Mouse (Mus musculus): ENCODE measurements around the gene Mrrf. TPM values are rescaled to one million over a fixed set of nuclear protein-coding genes. Genes with fewer than 3 reads are reported as not detected.
"Not testable (repeated sequence)": the region's sequence is repeated elsewhere in the genome, so short reads cannot be mapped to it uniquely, and the experiment has no call there.

The Mrrf gene
- total and polyA plus RNA-seq, 3 experiments, result 36.2 to 71.7 (median 46.8) TPM

DNA sequence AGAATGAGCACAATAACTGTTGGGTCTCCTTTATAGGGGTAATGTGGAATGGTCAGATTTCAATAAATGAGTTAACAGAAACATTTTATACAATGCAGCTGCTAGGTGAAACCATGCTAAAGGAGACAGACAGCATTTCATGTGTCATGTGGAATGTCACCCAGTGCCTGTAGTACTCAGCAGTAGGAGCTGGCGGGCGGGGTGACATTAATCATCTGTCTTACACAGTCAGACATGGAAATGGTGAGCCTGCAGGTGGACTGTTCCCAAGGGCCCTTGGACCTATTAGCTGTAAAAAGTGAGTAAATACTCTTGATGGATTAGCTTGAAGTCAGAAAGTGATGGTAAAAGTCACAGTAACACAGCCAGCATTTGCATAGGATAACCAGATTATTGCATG is 48.0 kb downstream of the Mrrf start:
- H3K36me3 ChIP-seq (ENCODE audit: control insufficient read depth, insufficient read depth, low read length), result no peaks in the 10 kb centered on the region; the same call in 1 of the 2 replicates
- DNase-seq, result no peak
- 0 out of 2 replicates have a peak overlapping the region, but pooled peaks have one; percentile 18 for H3K27ac ChIP-seq
- H3K4me1 ChIP-seq (ENCODE audit: control insufficient read depth, insufficient read depth, low read length), result peaks cover 6% of the 10 kb centered on the region; the same call in 1 of the 2 replicates
- TF ChIP-seq CTCF (IDR thresholded peaks at IDR 0.05), result no peak
- TF ChIP-seq EP300 (IDR thresholded peaks at IDR 0.05; ENCODE audit: insufficient read depth, low read depth, low read length), result no peak
- TF ChIP-seq POLR2A (IDR thresholded peaks at IDR 0.05; ENCODE audit: insufficient read depth, low read depth, low read length), result no peak
- no peak overlapping the region for H3K9ac ChIP-seq (ENCODE audit: low read depth, low read length)
- no peaks in the 10 kb centered on the region for H3K27me3 ChIP-seq (ENCODE audit: control insufficient read depth, insufficient read depth, low read length)
- no peaks in the 10 kb centered on the region for H3K79me2 ChIP-seq (replicated peaks; ENCODE audit: control insufficient read depth, insufficient read depth, low read length)
- no peak overlapping the region for H3K4me3 ChIP-seq
- intact Hi-C loops (cut with DNase I), result no loop called here
- WGBS, result 89% methylated on average over 2 of the region's 2 CpGs

- intact Hi-C loops (cut with DNase I), result no loop called here
- H3K4me1 ChIP-seq (ENCODE audit: control insufficient read depth, insufficient read depth, low read length), result peaks cover 6% of the 10 kb centered on the region; the same call in 1 of the 2 replicates
Observed at GRCm38 (mm10) chr2:36184876-36185275, 48.7 kb downstream of the Mrrf start.

DNA sequence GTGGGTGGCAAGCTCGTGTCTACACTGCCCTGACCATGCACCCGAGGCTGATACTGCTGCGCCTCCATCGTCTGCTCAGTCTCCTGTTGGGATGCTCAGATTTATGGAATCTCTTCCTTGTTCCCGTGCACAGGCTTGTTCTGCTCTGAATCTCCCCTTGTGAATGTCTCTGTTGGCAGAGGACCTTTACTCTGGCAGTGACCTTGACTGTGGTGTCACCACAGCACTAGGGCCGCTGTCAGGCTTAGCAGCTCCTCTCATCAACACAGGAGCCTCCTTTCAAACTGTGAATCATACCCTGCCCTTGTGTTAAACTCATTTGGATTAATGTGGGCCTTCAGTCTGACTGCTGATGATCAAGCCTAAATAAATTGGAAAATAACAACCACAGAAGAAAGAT is 53.0 kb downstream of the Mrrf start:
- DNase-seq; H3K27me3 ChIP-seq (ENCODE audit: control insufficient read depth, insufficient read depth, low read length); H3K36me3 ChIP-seq (ENCODE audit: control insufficient read depth, insufficient read depth, low read length); H3K4me1 ChIP-seq (ENCODE audit: control insufficient read depth, insufficient read depth, low read length); H3K27ac ChIP-seq; H3K9ac ChIP-seq (ENCODE audit: low read depth, low read length); H3K79me2 ChIP-seq (replicated peaks; ENCODE audit: control insufficient read depth, insufficient read depth, low read length); H3K4me3 ChIP-seq; intact Hi-C loops (cut with DNase I): not testable (repeated sequence)
- WGBS, result 66% methylated on average over 6 of the region's 6 CpGs

More at GRCm38 (mm10) chr2:36184876-36185275, 48.7 kb downstream of the Mrrf start:
- no peaks in the 10 kb centered on the region for H3K79me2 ChIP-seq (replicated peaks; ENCODE audit: control insufficient read depth, insufficient read depth, low read length)
- no peaks in the 10 kb centered on the region; the same call in 1 of the 2 replicates for H3K36me3 ChIP-seq (ENCODE audit: control insufficient read depth, insufficient read depth, low read length)
- H3K9ac ChIP-seq (ENCODE audit: low read depth, low read length), result no peak overlapping the region
- no peak overlapping the region for H3K27ac ChIP-seq
- H3K4me3 ChIP-seq, result no peak overlapping the region
- WGBS, result 65% methylated on average over 6 of the region's 6 CpGs
- DNase-seq, result no peak
- no peak for TF ChIP-seq POLR2A (IDR thresholded peaks at IDR 0.05; ENCODE audit: insufficient read depth, low read depth, low read length)
- no peaks in the 10 kb centered on the region for H3K27me3 ChIP-seq (ENCODE audit: control insufficient read depth, insufficient read depth, low read length)

DNA sequence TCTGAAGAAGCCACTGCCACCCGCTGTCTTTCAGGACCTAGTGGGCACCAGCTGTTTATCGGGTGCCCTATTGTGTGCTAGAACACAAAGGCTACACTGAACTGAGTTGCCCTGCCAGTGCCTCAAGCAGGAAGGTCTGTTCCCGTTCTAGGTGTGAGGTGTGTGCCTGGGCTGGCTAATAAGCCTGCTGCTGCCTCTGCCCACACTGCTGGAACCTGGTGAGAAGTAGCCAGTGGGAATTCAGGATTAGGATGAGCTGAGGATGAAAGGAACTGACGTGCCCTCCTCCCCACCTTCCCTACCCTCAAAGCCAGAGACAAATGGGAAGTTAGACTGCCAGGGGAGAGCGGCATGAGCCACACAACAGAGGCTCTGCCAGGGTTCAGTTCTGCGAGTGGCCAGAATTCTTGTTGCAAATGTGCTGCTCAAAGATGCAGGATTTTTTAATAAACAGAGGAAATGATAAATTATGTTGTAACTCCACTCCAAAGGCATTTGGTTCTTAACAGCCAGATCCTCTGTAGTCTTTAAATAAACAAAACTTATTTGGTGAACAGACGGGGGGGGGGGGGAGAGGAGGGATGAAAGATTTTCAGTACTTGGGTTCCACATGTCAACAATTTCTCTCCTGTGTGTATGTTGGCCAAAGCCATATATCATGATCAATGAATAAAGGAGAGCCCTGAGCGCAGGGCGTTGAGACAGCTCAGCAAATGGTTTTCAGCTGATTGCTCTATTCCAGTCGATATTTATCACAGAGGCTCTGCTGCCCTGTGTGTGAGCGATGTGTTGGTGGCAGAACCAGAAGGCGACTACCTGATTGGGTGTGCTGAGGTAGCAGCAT is 55.1 kb downstream of the Mrrf start:
- 81% methylated on average over 12 of the region's 12 CpGs for WGBS
- no peaks in the 10 kb centered on the region for H3K27me3 ChIP-seq (ENCODE audit: control insufficient read depth, insufficient read depth, low read length)
- DNase-seq, result no peak
- intact Hi-C loops (cut with DNase I), result no loop called here
- TF ChIP-seq POLR2A (IDR thresholded peaks at IDR 0.05; ENCODE audit: insufficient read depth, low read depth, low read length) (no peak), CTCF (IDR thresholded peaks at IDR 0.05) (no peak), EP300 (IDR thresholded peaks at IDR 0.05; ENCODE audit: insufficient read depth, low read depth, low read length) (no peak)
- peaks cover 1% of the 10 kb centered on the region; the same call in 1 of the 2 replicates for H3K4me1 ChIP-seq (ENCODE audit: control insufficient read depth, insufficient read depth, low read length)
- no peaks in the 10 kb centered on the region for H3K36me3 ChIP-seq (ENCODE audit: control insufficient read depth, insufficient read depth, low read length)
- no peaks in the 10 kb centered on the region for H3K79me2 ChIP-seq (replicated peaks; ENCODE audit: control insufficient read depth, insufficient read depth, low read length)
- H3K4me3 ChIP-seq, result no peak overlapping the region
- H3K9ac ChIP-seq (ENCODE audit: low read depth, low read length), result no peak overlapping the region
- H3K27ac ChIP-seq, result no peak overlapping the region

DNA sequence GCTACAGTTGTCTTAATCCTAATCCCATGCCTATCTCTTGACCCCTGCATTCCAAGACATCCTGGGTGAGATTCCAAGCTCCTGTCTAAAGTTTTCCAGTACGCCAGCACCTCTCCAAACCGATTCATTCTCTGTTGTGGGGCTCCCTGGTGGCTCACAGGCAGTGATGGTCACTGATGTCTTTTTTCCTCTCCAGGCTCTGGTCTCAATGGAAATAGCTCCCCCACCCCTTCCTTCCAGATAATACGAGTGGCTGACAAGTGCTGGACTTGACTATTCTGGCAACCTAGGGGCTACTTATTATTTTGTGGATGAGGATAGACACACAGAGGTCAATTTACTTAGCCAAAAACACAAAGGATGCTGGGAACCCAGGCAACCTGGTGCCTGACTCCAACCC is 60.8 kb downstream of the Mrrf start:
- intact Hi-C loops (cut with DNase I), result loop anchor here (5.0 kb wide), 1 partner anchor 70 kb away; no protein-coding TSS in a partner anchor
- H3K4me1 ChIP-seq (ENCODE audit: control insufficient read depth, insufficient read depth, low read length), result peaks cover 6% of the 10 kb centered on the region
- no peak overlapping the region for H3K27ac ChIP-seq
- DNase-seq, result no peak
- no peaks in the 10 kb centered on the region for H3K27me3 ChIP-seq (ENCODE audit: control insufficient read depth, insufficient read depth, low read length)
- no peak overlapping the region for H3K4me3 ChIP-seq
- 26% methylated on average over 3 of the region's 3 CpGs for WGBS
- TF ChIP-seq POLR2A (IDR thresholded peaks at IDR 0.05; ENCODE audit: insufficient read depth, low read depth, low read length) (no peak), EP300 (IDR thresholded peaks at IDR 0.05; ENCODE audit: insufficient read depth, low read depth, low read length) (no peak), CTCF (IDR thresholded peaks at IDR 0.05) (no peak)
- H3K9ac ChIP-seq (ENCODE audit: low read depth, low read length), result no peak overlapping the region
- no peaks in the 10 kb centered on the region for H3K79me2 ChIP-seq (replicated peaks; ENCODE audit: control insufficient read depth, insufficient read depth, low read length)
- H3K36me3 ChIP-seq (ENCODE audit: control insufficient read depth, insufficient read depth, low read length), result no peaks in the 10 kb centered on the region; the same call in 1 of the 2 replicates
